Mouse (Mus musculus) thymus, adult 2 months (tissue): ENCODE results near the gene Amhr2.

ENCODE experiments used
- CTCF ChIP-seq: fragments of 200-500 bp; IDR thresholded peaks from 2 replicates; pipeline ENCODE4 v1.5.1; 2012; ENCODE audit warnings: mild to moderate bottlenecking, control low read depth, low read length, moderate library complexity, borderline replicate concordance; ENCODE audit not compliant: control insufficient read depth, poor library complexity, insufficient read depth; ENCODE audit errors: extremely low read depth
- POLR2A ChIP-seq: fragments of 200-500 bp; IDR thresholded peaks from 2 replicates; pipeline ENCODE4 v1.6.1; 2012; ENCODE audit warnings: mild to moderate bottlenecking, low read length, control low read depth, moderate library complexity; ENCODE audit not compliant: control insufficient read depth, poor library complexity, insufficient read depth; ENCODE audit errors: extremely low read depth

DNA sequence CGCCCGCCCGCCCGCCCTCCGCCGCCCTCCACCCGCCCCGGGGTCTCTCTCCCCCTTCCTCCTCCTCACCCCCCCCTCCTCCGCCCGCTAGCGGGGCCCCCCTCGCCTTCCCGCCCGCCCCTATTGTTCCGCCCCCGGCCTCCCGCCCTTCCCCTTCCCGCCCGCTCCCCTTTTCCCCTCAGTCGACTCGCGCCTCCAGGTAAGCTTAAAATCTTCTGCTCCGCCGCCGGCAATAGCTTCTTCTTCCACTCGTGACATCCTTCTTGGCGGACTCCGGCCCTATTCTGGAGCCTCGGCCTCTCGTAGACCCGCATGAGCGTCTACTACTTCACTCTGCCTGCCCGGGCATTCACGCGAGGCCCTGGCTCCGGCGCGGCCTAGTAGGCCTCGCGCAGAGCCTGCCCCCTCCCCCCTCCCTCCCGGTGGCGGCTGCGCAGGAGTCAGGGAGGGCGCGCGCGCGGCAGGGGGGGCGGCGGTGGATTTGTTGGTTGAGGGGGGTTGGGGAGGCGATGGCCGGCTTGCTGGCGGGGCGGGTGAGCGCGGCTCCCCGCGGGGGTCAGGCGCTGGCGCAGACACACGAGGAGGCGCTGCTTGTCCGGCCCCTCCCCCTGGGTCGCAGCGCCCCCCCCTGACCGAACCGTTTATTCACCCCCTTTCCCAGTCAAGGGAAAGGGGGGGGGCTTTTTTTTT is 25.6 kb downstream of the Amhr2 start:
- TF ChIP-seq POLR2A (0 out of 2 replicates have a peak, but pooled peaks have one; percentile 8), CTCF (0 out of 2 replicates have a peak, but pooled peaks have one; percentile 17)
